Mouse (Mus musculus): ENCODE results near the gene Sar1a.

Gene Sar1a

DNA sequence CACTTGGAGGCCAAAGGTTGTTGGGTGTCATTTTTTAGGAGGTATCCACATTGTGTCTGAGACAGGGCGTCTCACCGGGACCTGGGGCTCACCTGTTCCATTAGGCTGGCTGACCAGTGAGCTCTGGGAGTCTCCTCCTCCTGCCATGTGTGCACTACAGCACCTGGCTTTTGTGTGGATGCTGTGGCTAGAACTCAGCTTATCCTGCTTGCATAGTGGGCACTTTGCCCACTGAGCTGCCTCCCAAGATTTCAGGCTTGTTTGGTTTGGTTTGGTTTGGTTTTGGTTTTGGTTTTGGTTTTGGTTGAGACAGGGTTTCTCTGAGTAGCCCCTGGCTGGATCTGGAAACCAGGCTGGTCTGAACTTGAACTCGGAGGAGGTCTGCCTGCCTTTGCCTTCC lies 42.1 kb downstream of the Sar1a start:
- in situ Hi-C loops (cut with MboI; ENCODE audit: low sequenced_read_pairs) = no loop called here

DNA sequence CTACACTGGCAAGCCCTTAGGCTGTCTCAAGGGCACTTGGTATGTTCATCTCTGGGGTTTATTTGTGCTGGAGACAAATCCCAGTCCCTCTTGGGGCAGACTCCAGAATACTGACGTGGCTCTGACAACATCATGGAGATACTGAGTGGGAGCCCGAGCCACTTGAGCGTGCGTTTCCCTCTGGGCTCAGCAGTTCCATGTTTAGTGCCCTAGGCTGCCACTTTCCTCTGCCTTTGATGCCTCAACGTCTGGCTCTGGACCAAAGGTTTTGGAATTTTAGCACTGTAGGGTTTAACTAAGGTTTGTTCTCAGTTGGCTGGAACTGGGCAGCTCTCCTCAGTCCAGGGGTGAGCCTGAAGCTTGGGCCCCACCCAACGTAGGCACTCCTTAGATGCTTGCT lies 43.2 kb downstream of the Sar1a start:
- in situ Hi-C loops (cut with MboI; ENCODE audit: low sequenced_read_pairs) = no loop called here

DNA sequence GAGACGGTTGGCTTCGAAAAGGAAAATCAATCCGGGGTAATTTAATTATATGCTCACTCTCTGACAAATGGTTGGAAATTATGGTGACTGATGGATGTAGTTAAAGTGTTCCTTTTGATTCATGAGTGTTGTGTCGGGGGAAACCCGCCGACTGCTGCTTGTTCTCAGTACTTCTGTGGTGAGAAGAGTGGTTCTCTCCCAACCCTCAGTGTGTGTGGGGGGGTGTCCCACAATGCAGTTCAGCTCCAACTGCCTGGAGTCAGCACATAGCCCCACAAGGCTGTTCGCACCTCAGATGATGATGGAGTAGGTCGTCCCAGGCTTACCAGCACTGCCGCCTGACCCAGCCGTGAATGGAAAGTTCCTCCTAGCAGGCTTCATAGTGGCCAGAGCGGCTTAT lies 49.1 kb downstream of the Sar1a start:
- in situ Hi-C loops (cut with MboI; ENCODE audit: low sequenced_read_pairs) = no loop called here

DNA sequence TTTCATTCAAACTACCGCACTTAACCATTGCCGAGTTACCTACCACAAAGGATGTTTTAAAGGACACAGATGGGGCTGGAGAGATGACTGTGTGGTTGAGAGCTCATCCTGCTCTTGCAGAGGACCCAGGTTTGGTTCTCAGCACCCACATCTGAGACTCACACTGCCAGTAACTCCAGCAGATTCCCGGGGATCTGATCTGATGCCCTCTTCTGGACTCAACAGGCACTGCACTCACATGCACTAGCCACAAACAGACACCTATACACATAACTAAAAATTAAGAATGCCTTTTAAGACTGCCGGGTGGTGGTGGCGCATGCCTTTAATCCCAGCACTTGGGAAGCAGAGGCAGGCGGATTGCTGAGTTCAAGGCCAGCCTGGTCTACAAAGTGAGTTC lies 50.1 kb downstream of the Sar1a start:
- in situ Hi-C loops (cut with MboI; ENCODE audit: low sequenced_read_pairs) = no loop called here

DNA sequence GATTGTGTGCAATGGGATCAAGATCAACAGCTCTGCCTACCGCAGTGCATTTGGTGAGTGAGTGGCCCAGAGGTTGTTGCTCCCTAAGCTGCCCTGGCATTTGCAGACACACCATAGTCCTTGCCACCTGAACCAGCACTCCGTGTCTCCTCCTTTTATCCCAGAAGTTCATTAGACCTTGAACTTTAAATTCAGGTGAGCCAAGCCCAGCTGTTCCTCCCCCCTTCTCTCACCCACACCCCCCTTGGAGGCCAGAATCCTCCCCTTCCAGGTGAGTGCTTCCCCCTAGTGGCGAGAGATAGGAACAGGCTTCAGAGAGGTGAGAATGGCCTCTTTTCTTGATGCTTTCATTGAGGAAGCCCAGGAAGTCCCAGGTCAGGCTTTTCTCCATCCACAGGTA lies 54.3 kb downstream of the Sar1a start:
- in situ Hi-C loops (cut with MboI; ENCODE audit: low sequenced_read_pairs) = no loop called here

DNA sequence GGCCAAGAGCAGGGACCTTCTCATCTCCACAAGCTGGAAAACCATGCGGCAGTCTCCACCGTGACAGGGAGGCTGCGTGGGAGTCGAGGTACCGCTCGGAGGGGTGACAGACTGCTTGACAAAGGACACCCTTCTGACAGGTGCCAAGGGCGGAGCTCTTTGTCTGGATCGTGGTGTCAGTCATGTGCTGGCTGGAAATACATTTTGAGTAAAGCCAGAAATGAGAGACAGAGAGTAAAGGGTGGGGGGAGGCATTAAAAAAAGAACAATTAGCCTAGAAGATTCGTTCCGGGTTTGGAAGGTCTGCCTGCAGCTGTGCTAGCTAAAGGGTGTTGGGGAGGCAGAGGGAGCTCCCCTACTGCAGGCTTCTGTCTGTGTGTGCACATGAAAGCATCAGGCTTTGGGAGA lies 56.6 kb downstream of the Sar1a start:
- in situ Hi-C loops (cut with MboI; ENCODE audit: low sequenced_read_pairs) = no loop called here

DNA sequence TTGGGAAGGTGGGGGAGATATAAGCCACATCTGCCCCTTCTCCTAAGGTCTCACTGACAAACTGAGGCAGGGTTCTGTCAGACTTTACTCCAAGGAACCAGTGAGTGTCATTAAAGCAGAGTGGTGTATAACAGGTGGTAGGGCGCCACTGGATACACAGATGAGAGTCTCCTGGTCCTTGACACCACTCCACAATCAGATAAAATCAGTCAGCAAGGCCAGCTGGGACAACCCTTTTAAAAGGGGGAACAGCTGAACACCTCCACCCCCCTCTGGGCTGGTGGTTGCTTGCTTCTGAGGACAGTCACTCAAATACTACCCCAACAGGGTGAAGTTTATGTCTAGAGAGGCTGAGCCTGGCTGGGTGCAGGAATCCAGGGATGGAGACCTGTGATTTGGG lies 57.4 kb downstream of the Sar1a start:
- in situ Hi-C loops (cut with MboI; ENCODE audit: low sequenced_read_pairs) = no loop called here

DNA sequence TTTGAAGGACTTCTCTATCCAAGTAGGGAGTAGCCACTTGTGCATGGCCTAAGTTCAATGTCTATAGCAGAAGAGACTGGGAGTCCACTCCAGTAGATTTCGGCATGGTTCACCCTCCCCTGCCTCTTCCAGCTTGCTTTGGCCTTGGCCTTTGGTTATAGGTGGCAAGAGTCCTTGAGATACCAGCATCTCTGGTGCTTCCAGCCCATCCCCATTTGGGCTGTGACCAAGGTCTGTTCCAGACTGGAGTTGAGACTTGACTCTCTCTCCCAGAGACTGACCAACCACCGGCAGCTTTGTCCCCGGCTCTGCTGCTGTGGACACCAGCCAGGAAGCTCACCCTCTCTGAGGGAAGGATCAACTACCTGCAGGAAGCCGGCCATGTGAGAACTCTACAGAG lies 58.0 kb downstream of the Sar1a start:
- in situ Hi-C loops (cut with MboI; ENCODE audit: low sequenced_read_pairs) = no loop called here

DNA sequence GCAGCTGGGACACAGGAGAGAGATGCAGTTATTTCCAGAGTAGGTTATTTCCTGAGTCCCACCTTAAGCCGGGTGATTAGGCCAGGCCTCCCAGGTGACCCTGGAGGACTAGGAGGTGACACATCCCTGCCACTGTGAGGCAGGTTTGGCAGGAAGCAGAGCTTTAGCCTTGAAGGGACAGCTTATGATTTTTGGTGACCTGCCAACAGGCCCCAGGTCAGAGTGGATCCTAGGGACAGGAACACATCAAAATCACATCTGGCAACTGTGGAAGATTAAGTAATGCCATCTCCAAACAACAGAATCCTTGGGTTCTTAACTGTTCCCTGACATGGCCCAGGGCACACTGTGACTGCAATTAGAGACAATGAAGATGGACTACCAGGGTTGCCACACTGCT lies 61.2 kb downstream of the Sar1a start:
- in situ Hi-C loops (cut with MboI; ENCODE audit: low sequenced_read_pairs) = no loop called here

DNA sequence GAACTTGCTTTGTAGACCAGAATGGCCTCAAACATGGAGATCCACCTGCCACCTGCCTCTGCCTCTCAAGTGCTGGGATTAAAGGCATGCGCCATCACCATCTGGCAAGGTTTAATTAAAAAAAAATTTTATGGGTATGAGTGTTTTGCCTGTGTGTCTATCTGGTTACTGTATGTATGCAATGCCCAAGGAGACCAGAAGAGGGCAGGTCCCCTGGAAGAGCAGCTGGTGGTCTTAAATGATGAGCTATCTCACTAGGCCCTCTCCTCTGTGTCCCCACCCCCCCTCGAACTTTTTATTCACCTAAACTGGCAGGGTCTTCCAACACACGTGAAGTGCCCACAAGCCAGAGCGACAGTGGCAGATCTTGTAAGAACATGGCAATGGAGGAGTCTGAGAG lies 61.8 kb downstream of the Sar1a start:
- in situ Hi-C loops (cut with MboI; ENCODE audit: low sequenced_read_pairs) = no loop called here

DNA sequence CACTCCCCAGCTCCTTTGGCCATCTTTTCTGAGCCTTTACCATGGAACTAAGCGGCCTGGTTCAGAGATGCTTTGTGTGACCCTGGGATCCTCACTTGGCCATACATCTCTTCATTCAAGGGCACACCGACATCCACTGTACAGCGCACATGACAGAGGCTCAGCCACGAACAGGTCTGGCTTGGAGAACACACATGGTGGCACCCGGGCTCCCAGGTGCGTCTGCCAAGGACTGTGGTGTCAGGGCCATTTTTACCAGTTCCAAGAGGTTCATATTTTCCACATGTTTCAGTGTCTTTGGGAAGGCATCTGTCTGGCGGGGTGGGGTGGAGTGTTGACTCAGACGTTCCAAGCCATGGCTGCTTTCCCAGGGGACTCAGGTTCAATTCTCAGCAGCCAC lies 62.2 kb downstream of the Sar1a start:
- in situ Hi-C loops (cut with MboI; ENCODE audit: low sequenced_read_pairs) = no loop called here
